Mouse (Mus musculus): Measurements from ENCODE around the gene Osbpl6. TPM values are rescaled to one million over a fixed set of nuclear protein-coding genes. Genes with fewer than 3 reads are reported as not detected.

Gene Osbpl6
- polyA plus RNA-seq, 1 experiment from 2014 or later: 24.0 TPM

- Histone ChIP-seq H3K36me3 (no peaks in the 10 kb centered on the region), H3K4me2 (replicated peaks) (no peak overlapping the region), H3K4me1 (0 out of 2 replicates have a peak, but pooled peaks cover 9% of the 10 kb centered on the region), H3K27ac (no peak overlapping the region), H3K27me3 (no peaks in the 10 kb centered on the region), H3K9me3 (replicated peaks) (no peaks in the 10 kb centered on the region), H3K9ac (no peak overlapping the region), H3K4me3 (no peak overlapping the region)
- no peak for ATAC-seq (ENCODE audit: low FRiP score)
- 71% methylated on average over 4 of the region's 4 CpGs for WGBS
Observed at GRCm38 (mm10) chr2:76488764-76489163, 82.5 kb downstream of the Osbpl6 start.

- Histone ChIP-seq H3K27me3 (no peaks in the 10 kb centered on the region), H3K4me2 (replicated peaks) (no peak overlapping the region), H3K4me3 (no peak overlapping the region), H3K36me3 (no peaks in the 10 kb centered on the region), H3K9me3 (replicated peaks) (no peaks in the 10 kb centered on the region), H3K27ac (no peak overlapping the region), H3K9ac (no peak overlapping the region), H3K4me1 (0 out of 2 replicates have a peak, but pooled peaks cover 7% of the 10 kb centered on the region)
- no peak for ATAC-seq (ENCODE audit: low FRiP score)
- 98% methylated on average over 8 of the region's 8 CpGs for WGBS
Observed at GRCm38 (mm10) chr2:76490198-76490597, 83.9 kb downstream of the Osbpl6 start.

GRCm38 (mm10) chr2:76491371-76491770 is 85.1 kb downstream of the Osbpl6 start:
- Histone ChIP-seq H3K36me3 (no peaks in the 10 kb centered on the region), H3K27ac (peak overlapping the region; percentile 24; the same call in 1 of the 2 replicates), H3K4me2 (replicated peaks) (no peak overlapping the region), H3K4me3 (no peak overlapping the region), H3K9ac (no peak overlapping the region), H3K9me3 (replicated peaks) (no peaks in the 10 kb centered on the region), H3K27me3 (no peaks in the 10 kb centered on the region), H3K4me1 (0 out of 2 replicates have a peak, but pooled peaks cover 7% of the 10 kb centered on the region)
- WGBS: 88% methylated on average over 6 of the region's 6 CpGs
- ATAC-seq (ENCODE audit: low FRiP score): no peak

- Histone ChIP-seq H3K4me3 (no peak overlapping the region), H3K9ac (no peak overlapping the region), H3K9me3 (replicated peaks) (no peaks in the 10 kb centered on the region), H3K4me2 (replicated peaks) (no peak overlapping the region), H3K4me1 (0 out of 2 replicates have a peak, but pooled peaks cover 7% of the 10 kb centered on the region), H3K36me3 (no peaks in the 10 kb centered on the region), H3K27me3 (no peaks in the 10 kb centered on the region), H3K27ac (0 out of 2 replicates have a peak overlapping the region, but pooled peaks have one; percentile 41)
- 71% methylated on average over 7 of the region's 7 CpGs for WGBS
- ATAC-seq (ENCODE audit: low FRiP score): peak; percentile 50; the same call in 1 of the 2 replicates
Observed at GRCm38 (mm10) chr2:76492224-76492623, 85.9 kb downstream of the Osbpl6 start.

GRCm38 (mm10) chr2:76496006-76496748 is 89.9 kb downstream of the Osbpl6 start:
- 90% methylated on average over 11 of the region's 11 CpGs for WGBS
- no peak overlapping the region for H3K4me2 ChIP-seq (replicated peaks)
- no peaks in the 10 kb centered on the region for H3K36me3 ChIP-seq
- H3K27me3 ChIP-seq: no peaks in the 10 kb centered on the region
- H3K9me3 ChIP-seq (replicated peaks): no peaks in the 10 kb centered on the region
- 0 out of 2 replicates have a peak, but pooled peaks cover 6% of the 10 kb centered on the region for H3K4me1 ChIP-seq
- ATAC-seq (ENCODE audit: low FRiP score): no peak
- H3K4me3 ChIP-seq: no peak overlapping the region
- no peak overlapping the region for H3K27ac ChIP-seq
- no peak overlapping the region for H3K9ac ChIP-seq

- Histone ChIP-seq H3K27ac (no peak overlapping the region), H3K27me3 (no peaks in the 10 kb centered on the region), H3K4me1 (0 out of 2 replicates have a peak, but pooled peaks cover 4% of the 10 kb centered on the region), H3K9ac (no peak overlapping the region), H3K9me3 (replicated peaks) (no peaks in the 10 kb centered on the region), H3K4me3 (no peak overlapping the region), H3K36me3 (no peaks in the 10 kb centered on the region), H3K4me2 (replicated peaks) (no peak overlapping the region)
- no peak for ATAC-seq (ENCODE audit: low FRiP score)
- 95% methylated on average over 4 of the region's 4 CpGs for WGBS
Observed at GRCm38 (mm10) chr2:76496749-76497140, 90.4 kb downstream of the Osbpl6 start.

- no peak overlapping the region for H3K9ac ChIP-seq
- no peaks in the 10 kb centered on the region for H3K36me3 ChIP-seq
- H3K4me3 ChIP-seq: no peak overlapping the region
- H3K27ac ChIP-seq: no peak overlapping the region
- no peak overlapping the region for H3K4me2 ChIP-seq (replicated peaks)
- H3K9me3 ChIP-seq (replicated peaks): no peaks in the 10 kb centered on the region
- H3K4me1 ChIP-seq: no peaks in the 10 kb centered on the region
- H3K27me3 ChIP-seq: no peaks in the 10 kb centered on the region
- 94% methylated on average over 11 of the region's 11 CpGs for WGBS
- ATAC-seq (ENCODE audit: low FRiP score): no peak
Observed at GRCm38 (mm10) chr2:76498891-76499290, 92.6 kb downstream of the Osbpl6 start.

GRCm38 (mm10) chr2:76504122-76504839 is 98.0 kb downstream of the Osbpl6 start:
- no peaks in the 10 kb centered on the region for H3K4me1 ChIP-seq
- H3K4me3 ChIP-seq: no peak overlapping the region
- WGBS: 52% methylated on average over 12 of the region's 12 CpGs
- no peak overlapping the region for H3K9ac ChIP-seq
- no peaks in the 10 kb centered on the region for H3K27me3 ChIP-seq
- H3K36me3 ChIP-seq: no peaks in the 10 kb centered on the region
- no peak overlapping the region for H3K4me2 ChIP-seq (replicated peaks)
- 0 out of 2 replicates have a peak, but pooled peaks cover 4% of the 10 kb centered on the region for H3K9me3 ChIP-seq (replicated peaks)
- no peak overlapping the region for H3K27ac ChIP-seq
- ATAC-seq (ENCODE audit: low FRiP score): no peak

GRCm38 (mm10) chr2:76504989-76505388 is 98.7 kb downstream of the Osbpl6 start:
- Histone ChIP-seq H3K4me1 (no peaks in the 10 kb centered on the region), H3K36me3 (no peaks in the 10 kb centered on the region), H3K9me3 (replicated peaks) (0 out of 2 replicates have a peak, but pooled peaks cover 4% of the 10 kb centered on the region), H3K27ac (no peak overlapping the region), H3K4me2 (replicated peaks) (no peak overlapping the region), H3K4me3 (no peak overlapping the region), H3K27me3 (no peaks in the 10 kb centered on the region), H3K9ac (no peak overlapping the region)
- ATAC-seq (ENCODE audit: low FRiP score): no peak
- 98% methylated on average over 2 of the region's 2 CpGs for WGBS

- no peak overlapping the region for H3K27ac ChIP-seq
- no peak overlapping the region for H3K9ac ChIP-seq
- H3K4me3 ChIP-seq: no peak overlapping the region
- H3K27me3 ChIP-seq: no peaks in the 10 kb centered on the region
- ATAC-seq (ENCODE audit: low FRiP score): no peak
- no peaks in the 10 kb centered on the region for H3K36me3 ChIP-seq
- 0 out of 2 replicates have a peak, but pooled peaks cover 4% of the 10 kb centered on the region for H3K9me3 ChIP-seq (replicated peaks)
- no peaks in the 10 kb centered on the region for H3K4me1 ChIP-seq
- no peak overlapping the region for H3K4me2 ChIP-seq (replicated peaks)
- WGBS: 77% methylated on average over 8 of the region's 8 CpGs
Observed at GRCm38 (mm10) chr2:76511281-76511721, 105.0 kb downstream of the Osbpl6 start.

- no peaks in the 10 kb centered on the region for H3K27me3 ChIP-seq
- H3K9ac ChIP-seq: no peak overlapping the region
- H3K4me2 ChIP-seq (replicated peaks): no peak overlapping the region
- 92% methylated on average over 6 of the region's 6 CpGs for WGBS
- no peak for ATAC-seq (ENCODE audit: low FRiP score)
- H3K27ac ChIP-seq: no peak overlapping the region
- no peak overlapping the region for H3K4me3 ChIP-seq
- no peaks in the 10 kb centered on the region for H3K4me1 ChIP-seq
- H3K36me3 ChIP-seq: no peaks in the 10 kb centered on the region
- H3K9me3 ChIP-seq (replicated peaks): 0 out of 2 replicates have a peak, but pooled peaks cover 4% of the 10 kb centered on the region
Observed at GRCm38 (mm10) chr2:76512133-76512532, 105.8 kb downstream of the Osbpl6 start.

- no peak for ATAC-seq (ENCODE audit: low FRiP score)
- 66% methylated on average over 6 of the region's 6 CpGs for WGBS
- no peak overlapping the region for H3K27ac ChIP-seq
Observed at GRCm38 (mm10) chr2:76512888-76513287, 106.6 kb downstream of the Osbpl6 start.

More at GRCm38 (mm10) chr2:76512888-76513287, 106.6 kb downstream of the Osbpl6 start:
- no peak overlapping the region for H3K9ac ChIP-seq
- H3K4me3 ChIP-seq: no peak overlapping the region
- H3K4me2 ChIP-seq (replicated peaks): no peak overlapping the region
- no peaks in the 10 kb centered on the region for H3K36me3 ChIP-seq
- no peaks in the 10 kb centered on the region for H3K4me1 ChIP-seq
- no peaks in the 10 kb centered on the region for H3K27me3 ChIP-seq
- H3K9me3 ChIP-seq (replicated peaks): no peaks in the 10 kb centered on the region

Data from hindbrain, embryonic 12.5 days (tissue).